Comparison of ENCODE assay signal across 7 mouse cellular contexts in the genomic region with DNA sequence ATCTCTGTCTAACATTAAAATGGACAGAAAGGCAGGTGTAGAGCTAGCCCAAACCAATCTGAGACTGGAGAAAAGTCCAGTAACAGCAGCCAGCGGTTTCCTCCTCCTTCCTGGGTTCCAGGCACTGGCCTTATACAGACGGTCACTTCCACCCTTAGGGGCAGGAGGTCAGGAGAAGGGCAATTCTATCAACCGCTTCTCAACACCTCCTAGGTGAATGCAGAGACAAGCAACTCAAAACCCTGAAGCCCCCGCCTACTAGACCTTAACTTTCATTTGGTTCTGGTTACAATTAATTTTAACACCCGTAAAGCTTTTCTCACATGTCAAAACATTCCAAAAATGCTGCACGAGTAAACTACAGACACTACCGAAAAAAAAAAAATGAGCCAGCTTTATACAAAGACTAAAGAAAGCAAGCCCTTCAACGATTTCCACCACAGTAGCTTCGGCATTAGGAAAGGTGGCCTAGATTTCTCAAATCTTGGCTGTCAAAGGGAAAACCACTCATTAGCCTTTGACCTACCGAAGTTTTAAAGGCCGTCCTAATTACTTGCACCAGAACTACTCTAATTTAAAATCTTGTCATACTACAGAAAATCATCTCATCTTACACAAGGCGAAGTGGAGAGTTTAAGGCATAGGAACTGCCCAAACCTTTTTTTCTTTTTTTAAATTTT. TPM values are rescaled to one million over a fixed set of nuclear protein-coding genes. Genes with fewer than 3 reads are reported as not detected.
DNase-seq lines count a peak whose midpoint lies in the region; ATAC-seq and TF ChIP-seq lines count a peak whose summit lies in the region.

No protein-coding gene starts in this region.

- peak overlapping the region; percentile 98 for H3K27ac ChIP-seq in forebrain, embryonic 14.5 days (ENCODE audit: low read depth, low read length)
- H3K27ac ChIP-seq in liver, postnatal 0 days (ENCODE audit: low read depth): peak overlapping the region; percentile 99

- 0 out of 2 replicates have a peak, but pooled peaks cover 3% of the 10 kb centered on the region for H3K9me3 ChIP-seq in E14TG2a.4 (ENCODE audit: low read length)
- H3K9me3 ChIP-seq in forebrain, embryonic 14.5 days (replicated peaks; ENCODE audit: control insufficient read depth, low read length): no peaks in the 10 kb centered on the region
- no peaks in the 10 kb centered on the region for H3K9me3 ChIP-seq in liver, postnatal 0 days (ENCODE audit: low read length)

- peaks cover 23% of the 10 kb centered on the region for H3K36me3 ChIP-seq in E14TG2a.4 (ENCODE audit: insufficient read depth, low read length)
- H3K36me3 ChIP-seq in forebrain, embryonic 14.5 days (ENCODE audit: control insufficient read depth, insufficient read depth, low read length): peaks cover 8% of the 10 kb centered on the region; the same call in 1 of the 2 replicates
- peaks cover 2% of the 10 kb centered on the region; the same call in 1 of the 2 replicates for H3K36me3 ChIP-seq in liver, postnatal 0 days (replicated peaks; ENCODE audit: insufficient read depth, low read length)

- DNase-seq in A20 (ENCODE audit: low read depth, low spot score): peak; percentile 25
- peak; percentile 35 for DNase-seq in forebrain, embryonic 14.5 days (ENCODE audit: low spot score)
- DNase-seq in liver, postnatal 0 days: no peak
- no peak for DNase-seq in gastrocnemius, adult 8-10 months (ENCODE audit: low spot score in 2 of 2)
- DNase-seq in thymus, postnatal 25 days: no peak

- H3K9ac ChIP-seq in forebrain, embryonic 14.5 days (ENCODE audit: low read length): peak overlapping the region; percentile 92
- peak overlapping the region; percentile 91 for H3K9ac ChIP-seq in liver, postnatal 0 days (replicated peaks)

- ATAC-seq in forebrain, embryonic 14.5 days: 0 out of 2 replicates have a peak, but pooled peaks have one; percentile 0
- no peak for ATAC-seq in liver, postnatal 0 days
- no peak for ATAC-seq in erythroid progenitor cell, adult 5-6 weeks (replicated peaks; ENCODE audit: low FRiP score, poor library complexity, severe bottlenecking)

- TF ChIP-seq EP300 in liver, postnatal 0 days (IDR thresholded peaks at IDR 0.05; ENCODE audit: low read depth): no peak

- TF ChIP-seq CTCF in E14TG2a.4 (conservative IDR thresholded peaks at IDR 0.05; ENCODE audit: low read length): no peak; the same call in 1 of the 2 replicates
- no peak for TF ChIP-seq CTCF in liver, postnatal 0 days (IDR thresholded peaks at IDR 0.05; ENCODE audit: low read depth)

- under 1% methylated on average over 12 of the region's 12 CpGs for WGBS in forebrain, embryonic 14.5 days
- under 1% methylated on average over 12 of the region's 12 CpGs for WGBS in liver, postnatal 0 days (ENCODE audit: insufficient replicate concordance)

- H3K4me1 ChIP-seq in E14TG2a.4 (replicated peaks; ENCODE audit: low read depth, low read length): peaks cover 55% of the 10 kb centered on the region
- H3K4me1 ChIP-seq in forebrain, embryonic 14.5 days (ENCODE audit: control insufficient read depth, insufficient read depth, low read length): peaks cover 26% of the 10 kb centered on the region
- H3K4me1 ChIP-seq in liver, postnatal 0 days (ENCODE audit: insufficient read depth): peaks cover 45% of the 10 kb centered on the region

- H3K4me2 ChIP-seq in forebrain, embryonic 14.5 days (ENCODE audit: low read length): peak overlapping the region; percentile 85
- H3K4me2 ChIP-seq in liver, postnatal 0 days (ENCODE audit: low read depth, low read length): peak overlapping the region; percentile 90

- peak overlapping the region; percentile 88 for H3K4me3 ChIP-seq in E14TG2a.4 (replicated peaks; ENCODE audit: low read length)
- H3K4me3 ChIP-seq in forebrain, embryonic 14.5 days (ENCODE audit: low read depth, low read length): peak overlapping the region; percentile 66
- peak overlapping the region; percentile 83 for H3K4me3 ChIP-seq in liver, postnatal 0 days (ENCODE audit: low read depth, low read length)

- H3K27me3 ChIP-seq in E14TG2a.4 (ENCODE audit: insufficient read depth, low read length): peaks cover 7% of the 10 kb centered on the region; the same call in 1 of the 2 replicates
- no peaks in the 10 kb centered on the region for H3K27me3 ChIP-seq in forebrain, embryonic 14.5 days (replicated peaks; ENCODE audit: control insufficient read depth, insufficient read depth, low read length)
- no peaks in the 10 kb centered on the region for H3K27me3 ChIP-seq in liver, postnatal 0 days (ENCODE audit: insufficient read depth, low read length)

RNA-seq across cellular contexts. Expression of a gene that starts 1.0 kb away (rescaled TPM):
- 81.8 and 102 TPM in 2 replicates for polyA plus RNA-seq in forebrain, embryonic 14.5 days (2014; fragmentation: Nextera tagmentation; extraction: Ambion mirVana)
- 9.6 and 11.3 TPM in 2 replicates for polyA plus RNA-seq in liver, postnatal 0 days (2015; fragmentation: Nextera tagmentation; extraction: Ambion mirVana)
- 10 to 100 TPM; 18.7 to 27.5 (median 21.0) TPM for total RNA-seq in gastrocnemius, adult 8-10 months (2022)
- 13.0 and 22.7 TPM in 2 replicates for total RNA-seq in erythroid progenitor cell, adult 5-6 weeks (2015; ENCODE audit: low replicate concordance)
- total RNA-seq in erythroid progenitor cell, adult 5-6 weeks (2017; ENCODE audit: low replicate concordance): 21.2 and 33.5 TPM in 2 replicates

RNA-seq across cellular contexts. Expression of a gene that starts 7.9 kb away (rescaled TPM):
- 60.0 and 70.5 TPM in 2 replicates for polyA plus RNA-seq in forebrain, embryonic 14.5 days (2014; fragmentation: Nextera tagmentation; extraction: Ambion mirVana)
- 9.2 and 10.1 TPM in 2 replicates for polyA plus RNA-seq in liver, postnatal 0 days (2015; fragmentation: Nextera tagmentation; extraction: Ambion mirVana)
- total RNA-seq in gastrocnemius, adult 8-10 months (2022): 10 to 100 TPM; 61.3 to 67.2 (median 62.5) TPM
- total RNA-seq in erythroid progenitor cell, adult 5-6 weeks (2015; ENCODE audit: low replicate concordance): 8.0 and 26.7 TPM in 2 replicates
- 2.5 and 2.7 TPM in 2 replicates for total RNA-seq in erythroid progenitor cell, adult 5-6 weeks (2017; ENCODE audit: low replicate concordance)

Comparison
In these comparisons a context has a peak if more than half of its experiments do, and no peak if none do; other contexts are left out.
1. DNase-seq: peak in A20 (single experiment) and forebrain, embryonic 14.5 days (single experiment); none in liver, postnatal 0 days (single experiment), gastrocnemius, adult 8-10 months (0 of 2) and thymus, postnatal 25 days (single experiment).
2. Peak in every context shown above with its lines, with median percentiles within 50 percentile points of each other: H3K4me3 ChIP-seq.